Mouse (Mus musculus) lung, postnatal 4 days (tissue): ENCODE measurements around the gene Lin7c.

Experiments used
- DNase-seq, 2 experiments: peaks; one replicate each; pipeline ENCODE4 v3.0.0; 2021

The Lin7c gene

GRCm38 (mm10) chr2:109942810-109943570 lies 52.3 kb downstream of the Lin7c start:
- no peak for DNase-seq

DNA sequence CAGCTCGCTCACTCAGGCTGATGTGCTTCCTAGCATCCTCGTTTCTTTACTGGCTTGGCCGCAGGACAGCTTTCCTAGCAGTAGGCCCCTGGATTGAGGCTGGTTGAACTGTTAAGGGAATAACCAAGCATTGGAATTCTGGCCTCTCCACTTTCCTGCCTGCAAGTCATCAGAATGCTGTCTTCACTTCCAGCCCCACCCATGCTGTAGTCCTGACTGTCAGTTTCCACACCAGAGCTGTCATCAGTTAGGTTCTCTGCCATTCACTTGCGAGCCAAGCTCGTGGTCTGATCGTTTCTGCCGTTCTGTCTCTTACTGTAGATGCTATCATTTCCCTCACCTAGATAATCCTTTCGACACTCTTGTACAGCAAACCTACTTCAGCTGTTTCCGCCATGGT lies 54.3 kb downstream of the Lin7c start:
- no peak for DNase-seq

DNA sequence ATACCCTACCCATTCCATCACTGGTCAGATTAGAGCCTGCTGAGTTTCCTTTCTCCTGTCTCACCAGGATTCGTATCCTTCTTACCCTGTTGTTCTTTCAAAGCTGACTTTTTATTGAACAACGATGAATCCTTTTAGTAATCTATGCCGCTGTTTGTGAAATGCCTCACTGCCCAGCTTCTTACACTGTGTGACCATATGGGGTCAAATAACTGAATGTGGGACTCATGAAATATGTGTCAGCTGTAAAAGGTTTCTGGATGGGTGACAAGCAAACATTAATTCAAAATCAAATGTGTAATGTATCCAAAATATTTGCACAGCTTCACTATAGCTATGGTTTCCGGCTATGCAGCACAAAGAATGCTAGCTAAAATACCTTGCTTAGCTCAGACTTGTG lies 54.9 kb downstream of the Lin7c start:
- no peak for DNase-seq

- DNase-seq: no peak
Measured at GRCm38 (mm10) chr2:109946426-109946825, 55.8 kb downstream of the Lin7c start.

DNA sequence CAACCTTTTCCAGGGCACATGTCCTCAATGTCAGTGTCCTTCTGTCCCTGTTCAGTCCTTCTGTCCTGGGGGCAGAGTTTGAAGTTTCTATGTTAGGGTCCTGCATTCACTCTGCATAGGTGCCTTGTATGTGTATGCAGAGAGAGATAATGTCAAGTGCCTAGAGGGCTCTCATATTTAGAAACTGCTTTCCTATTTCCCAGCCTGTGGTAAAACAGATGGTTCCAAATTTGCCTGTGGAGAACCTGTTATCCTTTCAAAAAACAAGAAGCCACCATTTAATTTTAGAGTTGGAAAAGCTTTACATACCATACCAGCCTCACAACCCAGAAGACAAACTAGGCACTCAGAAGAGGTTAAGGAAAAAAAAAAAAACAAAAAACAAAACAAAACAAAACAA lies 58.9 kb downstream of the Lin7c start:
- DNase-seq: no peak

DNA sequence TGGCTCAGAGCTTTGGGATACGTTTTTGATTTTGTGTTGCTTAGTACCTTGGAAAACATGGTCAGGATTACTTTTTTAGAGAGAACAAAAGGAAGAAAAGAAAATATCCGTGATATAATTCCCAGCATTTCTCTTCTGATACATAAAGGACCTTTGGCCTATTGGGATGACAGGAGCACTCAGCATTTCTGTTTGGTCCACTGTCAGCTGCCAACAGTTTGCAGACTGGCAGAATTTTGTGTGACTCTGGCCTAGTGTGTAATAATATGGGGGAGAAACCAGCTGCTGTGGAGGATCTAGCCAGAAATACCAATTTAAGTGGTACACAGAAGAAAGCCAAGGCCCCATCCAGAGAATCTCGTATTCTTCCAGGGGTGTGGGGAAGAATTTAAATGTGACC lies 59.7 kb downstream of the Lin7c start:
- no peak for DNase-seq
